Mouse (Mus musculus): ENCODE measurements at regions not wholly inside any gene's neighbourhood (a gene's known extent, or its start where the extent isn't known, plus 50 kb on each side); places are given as distances from the start of the nearest gene placed in this dataset.
A peak's percentile ranks its signal among the peaks of the same experiment; 100 is the strongest.

DNA sequence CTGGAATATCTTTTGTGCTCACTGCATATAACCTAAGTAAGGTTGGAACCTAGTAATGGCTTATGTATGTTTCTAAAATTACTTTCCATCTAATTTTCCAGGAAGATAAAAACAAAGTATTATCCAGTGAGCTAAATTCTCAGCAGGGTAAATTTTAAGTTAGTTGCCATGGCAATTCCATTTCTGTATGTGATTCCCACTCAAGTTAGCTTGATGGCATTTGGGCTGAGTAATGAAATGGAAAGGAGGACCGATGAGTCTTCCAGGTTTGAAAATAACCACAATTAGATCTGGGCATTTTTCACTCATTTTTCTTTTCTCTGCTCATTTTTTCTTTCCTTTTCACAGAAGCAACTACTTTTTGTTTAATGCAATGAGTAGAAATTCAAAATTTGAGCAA, 398.4 kb upstream of the Gm10801 start:
- DNase-seq (ENCODE audit: low spot score), result no peak

DNA sequence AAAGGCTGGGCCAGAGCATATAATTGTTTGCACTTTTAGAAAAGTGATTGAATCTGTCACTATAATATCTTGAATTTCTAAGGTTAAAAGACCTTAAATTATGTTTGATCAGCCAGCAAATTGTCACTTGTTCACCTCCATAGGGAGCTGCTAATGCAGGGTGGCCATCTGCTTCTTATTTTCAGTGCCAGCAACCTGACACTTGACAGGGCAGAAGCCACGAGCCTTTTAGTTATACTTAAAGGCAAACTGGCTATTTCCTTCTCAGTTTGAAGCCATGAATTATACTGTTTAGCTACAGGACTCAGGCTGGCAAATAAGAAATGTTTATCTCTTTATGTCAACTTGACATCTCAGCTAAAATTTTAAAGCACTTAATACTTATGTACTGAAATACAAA, 392.5 kb upstream of the Gm10801 start:
- peak; percentile 38 for DNase-seq (ENCODE audit: low spot score)

DNA sequence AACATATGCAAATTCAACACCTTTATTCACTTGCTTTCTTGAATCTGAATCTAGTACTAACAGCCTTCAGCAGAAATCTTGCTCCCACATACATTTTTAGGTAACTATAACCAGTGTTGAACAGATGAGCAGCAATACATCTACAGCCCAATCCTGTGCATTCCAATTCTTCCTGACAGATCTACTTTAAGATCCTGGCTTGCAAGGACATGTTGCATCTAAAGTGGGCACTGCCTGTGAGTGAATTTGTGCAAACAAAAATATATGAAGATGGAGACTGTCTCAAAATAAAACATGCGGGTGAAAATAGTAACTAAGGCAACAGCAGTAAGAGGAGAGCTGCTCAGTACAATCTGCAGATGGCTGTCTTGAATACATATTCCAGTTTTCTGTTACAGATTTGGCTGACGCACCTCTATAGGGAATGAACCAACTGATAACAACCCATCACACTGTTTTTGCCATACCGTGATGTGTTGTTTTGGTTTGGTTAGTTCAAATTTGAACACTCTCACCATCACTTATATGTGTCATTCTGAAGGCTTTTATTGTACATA, 375.2 kb upstream of the Gm10801 start:
- DNase-seq (ENCODE audit: low spot score), result no peak

DNA sequence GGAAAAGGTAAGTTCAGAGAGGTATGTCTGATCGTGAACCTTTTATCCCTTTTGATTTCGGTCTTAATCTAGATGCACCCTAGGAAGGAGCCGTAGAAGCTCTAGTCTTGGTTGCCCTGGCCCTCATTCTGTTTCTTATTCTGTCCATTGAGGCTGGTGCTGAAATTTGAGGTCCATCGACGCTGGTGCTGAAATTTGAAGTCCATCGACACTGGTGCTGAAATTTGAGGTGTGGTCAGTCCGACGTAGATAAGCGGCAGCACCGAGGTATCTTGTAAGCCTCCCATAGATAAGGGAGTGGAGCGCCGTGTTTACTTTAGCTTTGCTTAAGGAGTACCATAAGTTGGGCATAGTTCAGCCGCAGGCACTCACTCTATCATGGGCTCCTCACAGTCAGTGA, 332.0 kb upstream of the Gm10801 start:
- DNase-seq (ENCODE audit: low spot score), result peak; percentile 4

DNA sequence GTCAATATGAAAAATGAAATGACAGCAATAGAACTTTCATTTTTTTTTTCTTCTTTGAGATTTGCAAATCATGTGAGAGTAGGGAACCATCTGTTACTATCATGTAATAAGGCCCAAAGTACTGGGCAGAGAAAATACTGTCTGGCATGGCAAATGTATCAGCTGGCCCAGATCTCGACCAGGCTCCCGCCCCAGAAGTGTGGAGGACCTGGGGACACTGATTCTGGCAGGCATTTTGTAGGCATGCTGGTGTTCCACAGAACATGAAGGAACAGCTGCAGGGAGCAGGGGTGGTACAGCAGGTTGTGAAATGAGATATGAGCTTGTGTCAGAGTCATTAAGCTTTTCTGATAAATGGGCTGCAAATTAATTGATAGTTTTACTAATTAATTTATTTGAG, 307.8 kb upstream of the Gm10801 start:
- no peak for DNase-seq (ENCODE audit: low spot score)

GRCm38 (mm10) chr2:98379211-98379610, 282.8 kb upstream of the Gm10801 start:
- DNase-seq (ENCODE audit: low spot score), result no peak
